Mouse (Mus musculus) urinary bladder, adult 2 months (tissue): Measurements from ENCODE around the gene Sf1. TPM values are rescaled to one million over a fixed set of nuclear protein-coding genes. Genes with fewer than 3 reads are reported as not detected.

Source experiments
- DNase-seq: peaks from one replicate; pipeline ENCODE4 v3.0.0; 2022; ENCODE audit warnings: low spot score
- polyA plus RNA-seq: library from polyadenylated mRNA; depleted of rRNA; stranded (reverse); fragments of >200 nt; gene quantifications from 2 replicates; pipeline ENCODE4 v1.2.3, GENCODE M21; 2012

Gene Sf1
- polyA plus RNA-seq, 1 experiment: 89.7 TPM

- peak; percentile 21 for DNase-seq
Observed at GRCm38 (mm10) chr19:6341453-6342077, 21.9 kb upstream of the Sf1 start.

- no peak for DNase-seq
Observed at GRCm38 (mm10) chr19:6342276-6342933, 21.1 kb upstream of the Sf1 start.

- no peak for DNase-seq
Observed at GRCm38 (mm10) chr19:6343066-6343925, 20.2 kb upstream of the Sf1 start.

GRCm38 (mm10) chr19:6343996-6344395 is 19.5 kb upstream of the Sf1 start:
- DNase-seq: no peak

GRCm38 (mm10) chr19:6346023-6346422 is 17.5 kb upstream of the Sf1 start:
- no peak for DNase-seq

GRCm38 (mm10) chr19:6346661-6347060 is 16.8 kb upstream of the Sf1 start:
- DNase-seq: no peak

GRCm38 (mm10) chr19:6347615-6348014 is 15.9 kb upstream of the Sf1 start:
- DNase-seq: no peak

GRCm38 (mm10) chr19:6348717-6349116 is 14.8 kb upstream of the Sf1 start:
- DNase-seq: no peak

GRCm38 (mm10) chr19:6349215-6349983 is 14.1 kb upstream of the Sf1 start:
- peak; percentile 28 for DNase-seq

GRCm38 (mm10) chr19:6351431-6352106 is 11.9 kb upstream of the Sf1 start:
- DNase-seq: peak; percentile 24

- DNase-seq: no peak
Observed at GRCm38 (mm10) chr19:6352107-6352505, 11.4 kb upstream of the Sf1 start.

GRCm38 (mm10) chr19:6354030-6354429 is 9.5 kb upstream of the Sf1 start:
- DNase-seq: no peak

- DNase-seq: no peak
Observed at GRCm38 (mm10) chr19:6361291-6361690, 2.2 kb upstream of the Sf1 start.

GRCm38 (mm10) chr19:6363091-6363410 is 439 bp upstream of the Sf1 start:
- no peak for DNase-seq

GRCm38 (mm10) chr19:6364317-6364725 is 831 bp downstream of the Sf1 start:
- peak; percentile 89 for DNase-seq

- no peak for DNase-seq
Observed at GRCm38 (mm10) chr19:6364842-6365241, 1.4 kb downstream of the Sf1 start.

GRCm38 (mm10) chr19:6370175-6370574 is 6.7 kb downstream of the Sf1 start:
- no peak for DNase-seq

GRCm38 (mm10) chr19:6372433-6372832 is 8.9 kb downstream of the Sf1 start:
- DNase-seq: no peak

GRCm38 (mm10) chr19:6373539-6374400 is 10.3 kb downstream of the Sf1 start:
- peak; percentile 59 for DNase-seq

GRCm38 (mm10) chr19:6374571-6374970 is 11.1 kb downstream of the Sf1 start:
- no peak for DNase-seq
